Mouse (Mus musculus) lung, adult 18-20 months (tissue): ENCODE data around the gene Muc4.

ENCODE experiments used
- DNase-seq, 2 experiments: peaks; one replicate each; pipeline ENCODE4 v3.0.0; 2022; ENCODE audit warnings: mixed read lengths in 2 of 2

The Muc4 gene

GRCm38 (mm10) chr16:32807408-32808185 is 71.9 kb downstream of the Muc4 start:
- DNase-seq, result peak; percentile 83 to 89

- no peak for DNase-seq
These were observed 74.6 kb downstream of the Muc4 start, which contains the start of gene Smbd1 for GRCm38 (mm10) chr16:32810321-32810720. TSS of gene Smbd1 (minus strand) at chr16:32810477.

GRCm38 (mm10) chr16:32812888-32813361 is 77.2 kb downstream of the Muc4 start:
- DNase-seq, result peak; percentile 83 to 86

GRCm38 (mm10) chr16:32813362-32813761 is 77.7 kb downstream of the Muc4 start:
- DNase-seq, result peak in 1 of 2 experiments; percentile 14

- no peak for DNase-seq
These were observed 78.1 kb downstream of the Muc4 start for GRCm38 (mm10) chr16:32813771-32814170.

- DNase-seq, result peak; percentile 49 to 73
These were observed 78.9 kb downstream of the Muc4 start for GRCm38 (mm10) chr16:32814539-32814938.

- DNase-seq, result peak in 1 of 2 experiments; percentile 30
These were observed 79.5 kb downstream of the Muc4 start for GRCm38 (mm10) chr16:32815160-32815605.

- DNase-seq, result peak; percentile 42 to 60
These were observed 82.3 kb downstream of the Muc4 start for GRCm38 (mm10) chr16:32818036-32818435.

GRCm38 (mm10) chr16:32818441-32818840 is 82.8 kb downstream of the Muc4 start:
- DNase-seq, result no peak

- peak; percentile 50 to 73 for DNase-seq
These were observed 86.2 kb downstream of the Muc4 start for GRCm38 (mm10) chr16:32821772-32822449.

GRCm38 (mm10) chr16:32822450-32822827 is 86.8 kb downstream of the Muc4 start:
- peak; percentile 66 to 78 for DNase-seq

GRCm38 (mm10) chr16:32822881-32823280 is 87.2 kb downstream of the Muc4 start:
- DNase-seq, result no peak

- DNase-seq, result no peak
These were observed 87.8 kb downstream of the Muc4 start for GRCm38 (mm10) chr16:32823487-32823886.

- no peak for DNase-seq
These were observed 88.4 kb downstream of the Muc4 start for GRCm38 (mm10) chr16:32824061-32824460.

GRCm38 (mm10) chr16:32825380-32825779 is 89.7 kb downstream of the Muc4 start:
- no peak for DNase-seq

- no peak for DNase-seq
These were observed 90.8 kb downstream of the Muc4 start for GRCm38 (mm10) chr16:32826521-32826920.

GRCm38 (mm10) chr16:32829104-32829503 is 93.4 kb downstream of the Muc4 start:
- no peak for DNase-seq

GRCm38 (mm10) chr16:32831501-32831900 is 95.8 kb downstream of the Muc4 start:
- no peak for DNase-seq
